Mouse (Mus musculus): ENCODE results near the gene Slc4a1ap. TPM values are rescaled to one million over a fixed set of nuclear protein-coding genes. Genes with fewer than 3 reads are reported as not detected.

Gene Slc4a1ap
- 13.8 and 15.6 TPM in 2 replicates for polyA plus RNA-seq (2012; rRNA removed; ENCODE audit: low replicate concordance)

GRCm38 (mm10) chr5:31526354-31527116 lies at the start of gene Slc4a1ap:
Slc4a1ap (plus strand) TSS chr5:31526995.

GRCm38 (mm10) chr5:31485440-31485839 lies 41.4 kb upstream of the Slc4a1ap start, which contains the start of gene 4930548H24Rik:
4930548H24Rik (plus strand) TSS chr5:31485740.

GRCm38 (mm10) chr5:31494513-31495297 lies 32.1 kb upstream of the Slc4a1ap start, which contains the start of gene Gpn1:
Gpn1 (plus strand) TSS chr5:31494741.

GRCm38 (mm10) chr5:31527707-31528106 lies 912 bp downstream of the Slc4a1ap start, which contains the start of gene Supt7l:
Supt7l (minus strand) TSS chr5:31527807.

GRCm38 (mm10) chr5:31596481-31597429 lies 70.0 kb downstream of the Slc4a1ap start, which contains the start of gene Mrpl33:
Mrpl33 (plus strand) TSS chr5:31596935.

Other genes with a start within 250 kb of the Slc4a1ap start
- gene Ift172, start 235.9 kb upstream of the Slc4a1ap start, polyA plus RNA-seq (2012; rRNA removed; ENCODE audit: low replicate concordance) = 29.7 and 31.8 TPM in 2 replicates
- 15.6 and 18.2 TPM in 2 replicates for gene Fndc4, start 230.9 kb upstream of the Slc4a1ap start, polyA plus RNA-seq (2012; rRNA removed; ENCODE audit: low replicate concordance)
- gene Gckr, start 229.6 kb upstream of the Slc4a1ap start, polyA plus RNA-seq (2012; rRNA removed; ENCODE audit: low replicate concordance) = 0.36 and 0.84 TPM in 2 replicates
- gene Zfp512, start 74.6 kb upstream of the Slc4a1ap start, polyA plus RNA-seq (2012; rRNA removed; ENCODE audit: low replicate concordance) = 6.7 and 12.7 TPM in 2 replicates
- not detected in 2 replicates for gene 4930548H24Rik, start 41.3 kb upstream of the Slc4a1ap start, polyA plus RNA-seq (2012; rRNA removed; ENCODE audit: low replicate concordance)
- 15.1 and 15.2 TPM in 2 replicates for gene Gpn1, start 32.3 kb upstream of the Slc4a1ap start, polyA plus RNA-seq (2012; rRNA removed; ENCODE audit: low replicate concordance)
- gene Supt7l, start 812 bp downstream of the Slc4a1ap start, polyA plus RNA-seq (2012; rRNA removed; ENCODE audit: low replicate concordance) = 10.9 and 16.4 TPM in 2 replicates
- gene Mrpl33, start 69.9 kb downstream of the Slc4a1ap start, polyA plus RNA-seq (2012; rRNA removed; ENCODE audit: low replicate concordance) = 13.2 and 32.1 TPM in 2 replicates
- 3.7 and 4.5 TPM in 2 replicates for gene Rbks, start 170.6 kb downstream of the Slc4a1ap start, polyA plus RNA-seq (2012; rRNA removed; ENCODE audit: low replicate concordance)
- gene Babam2, start 170.7 kb downstream of the Slc4a1ap start, polyA plus RNA-seq (2012; rRNA removed; ENCODE audit: low replicate concordance) = 27.1 and 46.5 TPM in 2 replicates

All from mammary gland, adult 2 months (tissue).